Mouse (Mus musculus) spleen, adult 18-20 months (tissue): ENCODE data around the gene Pnp.
"Not testable (repeated sequence)": the region's sequence is repeated elsewhere in the genome, so short reads cannot be mapped to it uniquely, and the experiment has no call there.

Source experiments
- DNase-seq, 2 experiments: peaks; one replicate each; pipeline ENCODE4 v3.0.0; 2022; ENCODE audit warnings: mixed read lengths in 2 of 2

Pnp gene

GRCm38 (mm10) chr14:50976674-50977073 is 45.8 kb downstream of the Pnp start:
- DNase-seq: no peak

GRCm38 (mm10) chr14:50978451-50978850 is 47.6 kb downstream of the Pnp start:
- DNase-seq: not testable (repeated sequence)

- no peak for DNase-seq
These were observed 48.7 kb downstream of the Pnp start for GRCm38 (mm10) chr14:50979631-50980030.

- DNase-seq: no peak
These were observed 50.3 kb downstream of the Pnp start for GRCm38 (mm10) chr14:50981207-50981606.

GRCm38 (mm10) chr14:50981837-50982236 is 51.0 kb downstream of the Pnp start:
- no peak for DNase-seq

- DNase-seq: no peak
These were observed 56.8 kb downstream of the Pnp start for GRCm38 (mm10) chr14:50987668-50988067.

- no peak for DNase-seq
These were observed 60.2 kb downstream of the Pnp start for GRCm38 (mm10) chr14:50991037-50991436.

GRCm38 (mm10) chr14:50997088-50997487 is 66.2 kb downstream of the Pnp start:
- DNase-seq: no peak

GRCm38 (mm10) chr14:50997999-50998666 is 67.3 kb downstream of the Pnp start:
- DNase-seq: no peak

GRCm38 (mm10) chr14:51007152-51007801 is 76.4 kb downstream of the Pnp start, which contains the start of gene Rnase10:
Rnase10 (plus strand) TSS chr14:51007751.
- no peak for DNase-seq

GRCm38 (mm10) chr14:51007914-51008713 is 77.2 kb downstream of the Pnp start:
- DNase-seq: no peak

GRCm38 (mm10) chr14:51008781-51009180 is 77.9 kb downstream of the Pnp start:
- DNase-seq: no peak

- no peak for DNase-seq
These were observed 78.7 kb downstream of the Pnp start for GRCm38 (mm10) chr14:51009572-51009971.

GRCm38 (mm10) chr14:51014724-51015123 is 83.8 kb downstream of the Pnp start:
- not testable (repeated sequence) for DNase-seq
